ENCODE assay signal across 8 mouse cellular contexts in genomic region chr13:64163147-64163715, GRCm38 (mm10). TPM values are rescaled to one million over a fixed set of nuclear protein-coding genes. Genes with fewer than 3 reads are reported as not detected.
DNase-seq lines count a peak whose midpoint lies in the region; ATAC-seq and TF ChIP-seq lines count a peak whose summit lies in the region.

No protein-coding gene starts in this region.

- 25% methylated on average over 13 of the region's 13 CpGs for WGBS in hindbrain, postnatal 0 days
- WGBS in midbrain, embryonic 13.5 days = 23% methylated on average over 13 of the region's 13 CpGs

- no peaks in the 10 kb centered on the region for H3K27me3 ChIP-seq in hindbrain, postnatal 0 days (ENCODE audit: insufficient read depth, low read length)
- H3K27me3 ChIP-seq in midbrain, embryonic 13.5 days = peaks cover 14% of the 10 kb centered on the region

- ATAC-seq in hindbrain, postnatal 0 days = no peak
- no peak for ATAC-seq in midbrain, embryonic 13.5 days

- TF ChIP-seq CTCF in hindbrain, postnatal 0 days (IDR thresholded peaks at IDR 0.05; ENCODE audit: low read depth) = no peak

- H3K4me1 ChIP-seq in brown adipose tissue, adult 24 weeks (ENCODE audit: control insufficient read depth, insufficient read depth, insufficient read length, low read length) = no peaks in the 10 kb centered on the region
- H3K4me1 ChIP-seq in hindbrain, postnatal 0 days (ENCODE audit: insufficient read depth, low read length) = peaks cover 5% of the 10 kb centered on the region; the same call in 1 of the 2 replicates
- H3K4me1 ChIP-seq in midbrain, embryonic 13.5 days (replicated peaks) = peaks cover 13% of the 10 kb centered on the region

- peak overlapping the region; percentile 73; the same call in 1 of the 2 replicates for H3K4me3 ChIP-seq in brown adipose tissue, adult 24 weeks (ENCODE audit: insufficient read depth, low read depth, low read length)
- peak overlapping the region; percentile 71 for H3K4me3 ChIP-seq in hindbrain, postnatal 0 days (ENCODE audit: low read length)
- H3K4me3 ChIP-seq in midbrain, embryonic 13.5 days (replicated peaks) = peak overlapping the region; percentile 80

- H3K9ac ChIP-seq in hindbrain, postnatal 0 days (replicated peaks; ENCODE audit: low read length) = peak overlapping the region; percentile 76
- H3K9ac ChIP-seq in midbrain, embryonic 13.5 days (replicated peaks) = peak overlapping the region; percentile 92

- no peaks in the 10 kb centered on the region for H3K36me3 ChIP-seq in hindbrain, postnatal 0 days (ENCODE audit: insufficient read depth, low read length)
- H3K36me3 ChIP-seq in midbrain, embryonic 13.5 days = peaks cover 12% of the 10 kb centered on the region

- intact Hi-C loops in heart, postnatal 36 days (cut with DNase I) = loop anchor here (5.0 kb wide), 2 partner anchors 149 to 269 kb away; partner anchors contain the start of genes Aaed1 and Cdk20
- intact Hi-C loops in left cerebral cortex, postnatal 14 days (cut with DNase I) = no loop called here

- DNase-seq in heart, adult 11 months = peak; percentile 89
- DNase-seq in heart, postnatal 36 days = no peak
- DNase-seq in hindbrain, postnatal 0 days (ENCODE audit: low spot score) = no peak
- DNase-seq in left cerebral cortex, postnatal 14 days (ENCODE audit: low spot score in 2 of 2) = no peak
- DNase-seq in spleen, adult 18-20 months = no peak
- DNase-seq in urinary bladder, postnatal 4 days (ENCODE audit: low spot score in 2 of 2) = no peak

- peak overlapping the region; percentile 92 for H3K4me2 ChIP-seq in hindbrain, postnatal 0 days (ENCODE audit: low read depth, low read length)
- H3K4me2 ChIP-seq in midbrain, embryonic 13.5 days (replicated peaks) = peak overlapping the region; percentile 95

- H3K27ac ChIP-seq in brown adipose tissue, adult 24 weeks (replicated peaks; ENCODE audit: low read depth, low read length) = no peak overlapping the region
- H3K27ac ChIP-seq in hindbrain, postnatal 0 days = no peak overlapping the region
- no peak overlapping the region for H3K27ac ChIP-seq in midbrain, embryonic 13.5 days

- H3K9me3 ChIP-seq in hindbrain, postnatal 0 days (ENCODE audit: low read length) = peaks cover 6% of the 10 kb centered on the region
- H3K9me3 ChIP-seq in midbrain, embryonic 13.5 days = peaks cover 13% of the 10 kb centered on the region

RNA-seq across cellular contexts. Expression of gene Habp4, which starts 1.6 kb away (rescaled TPM):
- 10 to 100 TPM; 48.7 to 51.1 TPM for total RNA-seq in heart, postnatal 36 days (2021)
- polyA plus RNA-seq in brown adipose tissue, adult 24 weeks (2012; ENCODE audit: insufficient read depth, insufficient read length, missing spikeins) = 16.4 and 21.0 TPM in 2 replicates
- total RNA-seq in hindbrain, postnatal 0 days (2014; rRNA removed) = 47.1 and 64.6 TPM in 2 replicates
- polyA plus RNA-seq in hindbrain, postnatal 0 days (2015; fragmentation: Nextera tagmentation; extraction: Ambion mirVana) = 63.4 and 65.6 TPM in 2 replicates
- 19.7 and 25.1 TPM in 2 replicates for polyA plus RNA-seq in midbrain, embryonic 13.5 days (2015; fragmentation: Nextera tagmentation; extraction: Ambion mirVana)
- total RNA-seq in left cerebral cortex, postnatal 14 days (2021) = 100 to 1,000 TPM; 158 to 167 TPM

RNA-seq across cellular contexts. Expression of gene Zfp367, which starts 10.2 kb away (rescaled TPM):
- total RNA-seq in heart, postnatal 36 days (2021) = 10 to 100 TPM; 20.9 to 22.8 TPM
- polyA plus RNA-seq in brown adipose tissue, adult 24 weeks (2012; ENCODE audit: insufficient read depth, insufficient read length, missing spikeins) = 5.9 and 14.9 TPM in 2 replicates
- total RNA-seq in hindbrain, postnatal 0 days (2014; rRNA removed) = 15.3 and 17.0 TPM in 2 replicates
- 6.7 and 6.9 TPM in 2 replicates for polyA plus RNA-seq in hindbrain, postnatal 0 days (2015; fragmentation: Nextera tagmentation; extraction: Ambion mirVana)
- 7.8 and 8.0 TPM in 2 replicates for polyA plus RNA-seq in midbrain, embryonic 13.5 days (2015; fragmentation: Nextera tagmentation; extraction: Ambion mirVana)
- total RNA-seq in left cerebral cortex, postnatal 14 days (2021) = 10 to 100 TPM; 13.4 to 14.4 TPM

RNA-seq across cellular contexts. Expression of gene Slc35d2, which starts 34.1 kb away (rescaled TPM):
- total RNA-seq in heart, postnatal 36 days (2021) = 1 to 10 TPM; 2.1 to 2.5 TPM
- 2.4 and 7.6 TPM in 2 replicates for polyA plus RNA-seq in brown adipose tissue, adult 24 weeks (2012; ENCODE audit: insufficient read depth, insufficient read length, missing spikeins)
- 0.83 and 0.89 TPM in 2 replicates for total RNA-seq in hindbrain, postnatal 0 days (2014; rRNA removed)
- polyA plus RNA-seq in hindbrain, postnatal 0 days (2015; fragmentation: Nextera tagmentation; extraction: Ambion mirVana) = 1.5 and 3.4 TPM in 2 replicates
- 1.4 and 2.2 TPM in 2 replicates for polyA plus RNA-seq in midbrain, embryonic 13.5 days (2015; fragmentation: Nextera tagmentation; extraction: Ambion mirVana)
- total RNA-seq in left cerebral cortex, postnatal 14 days (2021) = 1 to 10 TPM in 1 of 2 experiments, under 1 TPM in 1; 0.90 to 1.9 TPM
